Mouse (Mus musculus) bone marrow macrophage, adult 2 months (primary cell): ENCODE measurements around the gene Bod1. TPM values are rescaled to one million over a fixed set of nuclear protein-coding genes. Genes with fewer than 3 reads are reported as not detected.

ENCODE experiments used
- H3K27ac ChIP-seq: 2 replicates; pipeline ENCODE4 v1.5.1; 2012; ENCODE audit warnings: low read depth, low read length; ENCODE audit not compliant: insufficient read depth
- H3K4me1 ChIP-seq: 2 replicates; pipeline ENCODE4 v1.6.1; 2012; ENCODE audit warnings: low read length; ENCODE audit not compliant: control insufficient read depth, insufficient read depth
- H3K4me3 ChIP-seq: 2 replicates; pipeline ENCODE4 v1.5.1; 2012; ENCODE audit warnings: mild to moderate bottlenecking, low read length, moderate library complexity; ENCODE audit not compliant: insufficient read depth
- CTCF ChIP-seq: IDR thresholded peaks from 2 replicates; pipeline ENCODE4 v1.5.1; 2012; ENCODE audit warnings: low read depth, mild to moderate bottlenecking, low read length, moderate library complexity
- POLR2A ChIP-seq: IDR thresholded peaks from 2 replicates; pipeline ENCODE4 v1.6.1; 2012; ENCODE audit warnings: mild to moderate bottlenecking, low read depth, low read length, borderline replicate concordance
- polyA plus RNA-seq: library from polyadenylated mRNA; stranded (reverse); fragments of >200 nt; gene quantifications from 2 replicates; pipeline ENCODE4 v1.2.4, GENCODE M21; 2012; ENCODE audit not compliant: missing spikeins, insufficient read depth, insufficient read length

The Bod1 gene
- 11.0 and 12.6 TPM in 2 replicates for polyA plus RNA-seq

DNA sequence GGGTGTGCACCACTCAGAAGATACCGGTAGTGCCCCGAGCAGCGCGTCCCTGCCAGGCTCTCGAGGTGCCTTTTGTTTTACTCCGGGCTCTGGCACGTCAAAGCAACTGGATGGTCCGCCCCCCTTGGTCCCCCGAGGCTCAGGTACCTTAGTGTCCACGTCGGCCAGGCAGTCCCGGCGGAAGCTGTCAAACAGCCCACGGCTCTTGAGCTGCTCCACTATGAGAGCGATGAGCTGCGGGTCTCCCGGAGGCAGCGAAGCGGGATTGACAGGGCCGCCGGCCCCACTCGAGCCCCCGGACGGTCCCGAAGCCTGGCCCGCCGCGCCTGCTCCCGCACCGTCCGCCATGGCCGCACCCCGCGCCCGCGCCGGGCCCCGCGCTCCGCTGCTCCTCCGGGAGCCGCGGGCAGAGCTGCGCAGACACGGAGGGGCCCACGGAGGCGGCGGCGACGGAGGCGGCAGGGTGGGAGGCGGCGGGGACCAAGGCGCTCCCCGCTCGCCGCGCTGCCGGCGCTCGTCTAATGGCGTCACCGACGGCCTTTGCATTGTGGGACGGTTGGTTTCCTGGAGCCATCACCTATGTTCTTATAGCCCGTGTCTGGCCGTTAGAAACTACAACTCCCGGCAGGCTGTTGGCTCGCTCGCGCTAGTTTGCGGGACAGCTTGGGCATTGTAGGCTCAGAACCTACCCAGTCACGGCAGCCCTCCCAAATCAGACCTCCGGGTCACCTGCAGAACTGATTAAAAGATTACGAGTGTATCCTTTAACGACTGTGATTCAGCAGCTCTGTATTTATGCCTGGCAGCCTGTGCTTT is at the start of gene Bod1:
Gene Bod1, minus strand, starts transcription at position 532 of the 816 bp plus-strand sequence.
- no peak within 1 kb of the TSS for H3K27ac ChIP-seq
- peak within 1 kb of the TSS; percentile 96 for H3K4me3 ChIP-seq
- TF ChIP-seq POLR2A (no peak), CTCF (no peak)
- H3K4me1 ChIP-seq: peaks cover 5% of the 10 kb centered on the region

DNA sequence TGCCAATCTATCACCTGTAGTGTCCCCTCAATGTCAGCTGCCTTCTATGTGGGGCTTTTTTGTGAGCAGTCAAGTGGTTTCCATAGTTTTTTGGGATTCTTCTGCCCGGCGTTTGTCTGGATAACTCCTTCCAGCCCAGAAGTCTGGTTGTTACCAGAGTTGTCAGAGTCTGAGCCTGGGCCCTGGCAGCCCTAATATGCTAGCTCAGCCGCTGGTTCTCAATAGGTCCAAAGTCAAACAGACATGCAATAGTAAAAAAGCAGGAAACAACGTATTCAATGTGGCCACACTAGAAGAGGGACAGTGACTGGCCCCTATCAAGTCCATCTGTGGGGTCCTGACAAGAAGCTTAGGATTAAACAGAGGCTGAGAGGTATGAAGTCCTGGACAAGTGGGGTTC is 47.4 kb upstream of the Bod1 start:
- Histone ChIP-seq H3K4me3 (no peak overlapping the region), H3K4me1 (peaks cover 35% of the 10 kb centered on the region), H3K27ac (no peak overlapping the region)
- TF ChIP-seq POLR2A (no peak), CTCF (no peak)

DNA sequence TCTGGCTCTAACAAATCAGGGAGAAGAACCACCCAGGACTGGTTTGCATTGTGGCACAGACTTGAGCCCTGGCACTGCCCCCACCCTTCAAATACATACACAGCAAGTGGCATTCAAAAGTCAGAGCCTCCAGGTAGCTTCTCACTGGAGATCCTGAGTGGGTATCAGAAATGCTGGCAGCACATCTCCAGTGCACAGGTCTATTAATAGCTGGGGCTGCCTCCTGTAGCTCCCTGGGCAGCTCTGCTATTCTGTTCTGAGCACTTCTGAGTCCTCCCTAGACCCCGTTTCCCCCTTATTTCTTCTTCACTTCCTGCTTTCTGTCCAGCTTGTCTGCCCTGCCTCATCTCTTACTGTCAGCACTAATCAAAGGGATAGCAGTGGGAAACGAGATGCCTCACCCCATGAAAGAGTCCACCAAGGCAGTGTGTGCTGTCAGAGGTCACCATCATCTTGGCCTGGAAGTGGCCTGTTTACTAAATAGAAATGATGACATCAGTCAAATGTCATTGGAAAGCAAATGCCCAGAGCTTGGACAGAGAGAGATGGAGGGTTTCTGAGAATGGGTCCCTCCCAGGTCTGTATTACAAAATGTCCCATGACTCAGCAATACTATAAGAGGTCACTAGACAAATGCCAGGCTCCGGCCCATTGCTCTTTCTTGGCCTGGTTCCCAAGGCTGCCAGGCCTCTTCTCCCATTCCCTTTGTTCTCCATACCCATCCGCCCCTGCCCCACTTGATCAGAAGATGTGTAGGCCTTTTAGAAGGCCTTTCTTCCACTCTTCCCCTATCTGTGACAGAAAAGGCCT is 46.4 kb upstream of the Bod1 start:
- Histone ChIP-seq H3K27ac (no peak overlapping the region), H3K4me3 (no peak overlapping the region), H3K4me1 (peaks cover 43% of the 10 kb centered on the region)
- TF ChIP-seq CTCF (no peak), POLR2A (no peak)

DNA sequence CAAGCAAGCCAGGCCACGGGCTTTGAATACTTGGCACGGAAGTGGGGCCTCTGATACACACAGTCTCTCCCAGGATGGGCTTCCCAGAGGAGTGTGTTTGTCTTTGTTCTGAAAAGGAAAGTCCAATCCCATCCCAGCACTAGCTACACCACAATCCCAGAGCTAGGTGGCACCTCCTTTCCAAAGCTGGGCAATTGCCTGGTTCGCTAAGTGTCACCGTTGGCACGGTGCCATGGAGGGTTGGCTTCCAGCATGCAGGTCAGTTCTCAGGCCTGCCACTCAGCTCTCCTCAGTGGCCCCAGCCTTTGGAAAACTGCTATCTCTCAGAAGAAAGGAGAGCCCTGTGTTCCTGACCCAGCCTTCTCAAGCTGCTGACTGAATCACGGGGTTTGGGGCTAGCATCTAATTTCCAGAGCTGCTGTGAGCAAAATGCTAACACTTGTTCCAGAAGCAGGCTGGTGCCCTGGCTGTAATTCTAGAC is 42.0 kb upstream of the Bod1 start:
- Histone ChIP-seq H3K4me3 (no peak overlapping the region), H3K4me1 (peaks cover 35% of the 10 kb centered on the region), H3K27ac (peak overlapping the region; percentile 87)
- TF ChIP-seq POLR2A: no peak
- 0 out of 2 replicates have a peak, but pooled peaks have one; percentile 3 for TF ChIP-seq CTCF

DNA sequence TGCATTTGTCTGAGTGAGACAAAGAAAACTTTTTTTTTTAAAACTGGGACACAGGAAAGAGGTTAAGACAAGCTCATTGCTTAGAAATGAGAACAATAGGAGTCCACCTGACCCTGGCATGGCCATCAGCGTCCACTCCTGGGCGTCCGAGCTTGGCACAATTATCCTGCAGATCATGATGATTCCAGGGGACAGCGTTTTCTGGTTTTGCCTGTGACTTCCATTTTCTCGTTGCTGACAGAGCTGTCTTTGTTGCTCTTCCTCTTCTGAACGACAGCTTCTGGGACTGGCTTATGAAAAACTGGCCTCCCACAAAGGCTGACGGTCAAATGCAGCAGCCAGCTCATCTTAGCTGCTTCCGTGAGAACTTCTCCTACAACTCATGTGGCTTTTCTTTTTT is 41.4 kb upstream of the Bod1 start:
- TF ChIP-seq POLR2A (no peak), CTCF (no peak)
- Histone ChIP-seq H3K27ac (peak overlapping the region; percentile 87), H3K4me1 (peaks cover 30% of the 10 kb centered on the region), H3K4me3 (peak overlapping the region; percentile 8; the same call in 1 of the 2 replicates)

DNA sequence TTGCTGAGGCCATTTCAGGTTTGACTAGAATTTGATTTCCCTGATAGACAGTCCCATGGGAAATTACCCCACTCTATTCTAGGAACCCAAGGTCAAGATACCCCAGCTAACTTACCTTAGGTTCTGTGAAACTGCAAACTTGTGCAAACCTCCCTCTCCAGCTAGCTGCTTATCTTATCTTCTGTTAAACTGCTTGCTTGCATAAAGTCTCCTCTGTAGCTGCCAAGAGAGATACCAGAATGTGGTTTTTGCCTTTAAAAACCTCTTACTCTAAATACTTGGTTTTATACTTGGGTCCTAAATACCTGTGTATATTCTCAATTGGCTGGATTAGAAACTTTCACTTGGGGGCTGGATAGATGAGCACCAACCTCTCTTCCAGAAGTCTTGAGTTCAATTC is 36.1 kb upstream of the Bod1 start:
- H3K27ac ChIP-seq: no peak overlapping the region
- peaks cover 9% of the 10 kb centered on the region for H3K4me1 ChIP-seq
- no peak overlapping the region for H3K4me3 ChIP-seq
- no peak for TF ChIP-seq CTCF
- no peak for TF ChIP-seq POLR2A

DNA sequence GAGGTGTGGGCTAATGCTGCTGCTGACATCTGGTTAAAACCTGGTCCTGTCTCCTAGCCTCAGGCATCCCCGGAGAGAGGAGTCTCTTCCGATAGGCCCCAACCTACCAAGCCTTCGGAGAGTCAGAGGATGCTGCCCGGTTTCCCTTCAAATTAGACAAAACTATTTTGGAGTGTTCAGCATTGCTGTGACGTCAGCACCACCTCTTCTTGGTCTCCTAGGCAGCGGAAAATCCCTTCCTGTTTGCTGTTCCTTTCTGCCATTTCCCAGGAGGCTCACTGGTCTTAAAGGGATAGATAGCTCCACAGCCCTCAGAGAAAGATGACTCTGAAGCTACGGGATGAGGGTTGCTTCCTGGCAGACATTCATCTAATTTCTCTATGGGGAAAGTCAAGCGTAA is 31.5 kb upstream of the Bod1 start:
- no peak overlapping the region for H3K4me3 ChIP-seq
- H3K27ac ChIP-seq: no peak overlapping the region
- no peak for TF ChIP-seq CTCF
- H3K4me1 ChIP-seq: peaks cover 10% of the 10 kb centered on the region

DNA sequence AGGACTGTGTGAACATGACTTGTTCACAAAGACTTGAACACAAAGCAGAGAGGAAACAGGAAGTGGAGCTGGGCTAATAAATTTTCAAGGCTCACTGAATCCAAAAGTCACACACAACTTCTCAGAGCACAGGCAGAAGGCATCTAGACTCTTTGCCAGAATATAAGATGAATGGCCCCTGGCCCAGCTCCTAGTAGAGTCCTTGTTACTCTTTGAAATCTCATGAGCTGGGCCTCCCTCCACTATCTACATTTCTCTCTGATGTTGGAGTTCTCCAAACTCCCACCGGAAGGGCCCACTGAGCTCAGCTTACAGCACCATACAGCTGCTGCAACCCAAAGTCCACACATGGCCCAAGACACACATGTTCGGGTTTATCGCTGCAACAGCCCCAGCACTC is 30.2 kb upstream of the Bod1 start:
- H3K4me3 ChIP-seq: no peak overlapping the region
- H3K4me1 ChIP-seq: peaks cover 10% of the 10 kb centered on the region
- TF ChIP-seq CTCF: no peak
- TF ChIP-seq POLR2A: no peak
- no peak overlapping the region for H3K27ac ChIP-seq

DNA sequence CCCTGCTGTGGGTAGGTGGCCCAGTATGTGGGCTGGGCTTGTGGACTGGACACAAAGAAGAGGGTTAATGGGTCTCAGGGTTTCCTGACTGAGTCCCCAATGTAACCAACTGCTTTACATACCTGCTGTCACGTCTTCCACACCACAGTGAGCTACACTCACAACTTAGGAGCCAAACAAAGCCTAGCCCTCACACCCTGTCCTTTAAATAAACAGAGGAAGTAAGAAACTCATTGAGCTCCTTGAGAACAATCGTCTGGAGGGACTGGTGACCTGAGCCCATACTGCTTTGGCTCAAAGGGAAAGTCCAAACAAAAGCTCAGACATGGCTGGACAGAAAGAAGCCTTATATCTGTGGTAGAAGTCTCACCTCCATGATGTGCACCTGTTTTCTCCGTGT is 27.8 kb upstream of the Bod1 start:
- peaks cover 10% of the 10 kb centered on the region for H3K4me1 ChIP-seq
- no peak for TF ChIP-seq CTCF
- TF ChIP-seq POLR2A: no peak
- H3K27ac ChIP-seq: no peak overlapping the region
- H3K4me3 ChIP-seq: no peak overlapping the region

DNA sequence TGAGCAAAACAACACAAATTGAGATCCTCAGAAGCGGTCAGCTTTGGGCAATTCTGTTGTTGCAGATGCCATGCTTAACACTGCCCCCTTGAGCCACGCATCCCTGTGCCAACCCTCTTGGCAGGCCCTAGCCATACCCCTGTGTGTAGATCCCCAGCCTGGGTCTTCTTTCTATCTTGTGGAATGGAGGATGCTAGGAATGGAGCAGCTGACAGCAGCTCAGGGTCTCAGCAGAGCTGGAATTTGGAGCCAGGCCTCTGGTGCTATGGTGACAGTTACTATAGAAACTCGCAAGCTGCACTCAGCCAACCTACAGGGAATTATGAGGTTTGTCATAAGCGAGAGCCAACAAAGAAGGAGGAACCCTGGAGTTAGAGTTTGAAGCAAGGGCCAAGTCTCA is 23.1 kb upstream of the Bod1 start:
- Histone ChIP-seq H3K4me1 (no peaks in the 10 kb centered on the region), H3K4me3 (no peak overlapping the region), H3K27ac (no peak overlapping the region)
- TF ChIP-seq CTCF (no peak), POLR2A (no peak)
